8 mouse cellular contexts compared by ENCODE assay signal in genomic region chr8:111909621-111910450, GRCm38 (mm10). TPM values are rescaled to one million over a fixed set of nuclear protein-coding genes. Genes with fewer than 3 reads are reported as not detected.
DNase-seq lines count a peak whose midpoint lies in the region; ATAC-seq lines count a peak whose summit lies in the region.

Chst5 (minus strand) TSS chr8:111910447.

- H3K36me3 ChIP-seq in limb, embryonic 10.5 days = no peaks in the 10 kb centered on the region
- no peaks in the 10 kb centered on the region for H3K36me3 ChIP-seq in stomach, embryonic 14.5 days (ENCODE audit: control insufficient read depth, insufficient read depth, low read length)

- peak within 1 kb of the TSS; percentile 74 for H3K4me2 ChIP-seq in stomach, embryonic 14.5 days (replicated peaks; ENCODE audit: low read depth, low read length)

- H3K27me3 ChIP-seq in limb, embryonic 10.5 days (ENCODE audit: low read depth, poor library complexity, severe bottlenecking) = peaks cover 48% of the 10 kb centered on the region
- H3K27me3 ChIP-seq in stomach, embryonic 14.5 days (ENCODE audit: control insufficient read depth, insufficient read depth, low read length) = no peaks in the 10 kb centered on the region

- DNase-seq in gastrocnemius, postnatal 14 days = peak; percentile 47
- DNase-seq in gastrocnemius, postnatal 25 days = no peak
- DNase-seq in urinary bladder, postnatal 14 days (ENCODE audit: low spot score) = peak; percentile 4
- no peak for DNase-seq in urinary bladder, adult 2 months (ENCODE audit: low spot score)
- DNase-seq in limb, embryonic 10.5 days (ENCODE audit: low spot score) = peak; percentile 62
- DNase-seq in spleen, adult 18-20 months = no peak

- 9% methylated on average over 47 of the region's 47 CpGs for WGBS in limb, embryonic 10.5 days
- WGBS in stomach, embryonic 14.5 days = 7% methylated on average over 47 of the region's 47 CpGs

- peak within 1 kb of the TSS; percentile 12; the same call in 1 of the 2 replicates for H3K9ac ChIP-seq in stomach, embryonic 14.5 days (replicated peaks; ENCODE audit: low read depth, low read length)

- peak; percentile 47; the same call in 1 of the 2 replicates for ATAC-seq in stomach, embryonic 14.5 days (ENCODE audit: insufficient number of reproducible peaks, insufficient read depth, low FRiP score, low read depth)
- ATAC-seq in monocyte, adult 5-6 weeks (replicated peaks; ENCODE audit: insufficient number of reproducible peaks, low FRiP score, low TSS enrichment, poor library complexity, severe bottlenecking) = no peak

- peak within 1 kb of the TSS; percentile 79 for H3K27ac ChIP-seq in limb, embryonic 10.5 days
- H3K27ac ChIP-seq in stomach, embryonic 14.5 days (ENCODE audit: low read length) = no peak within 1 kb of the TSS

- intact Hi-C loops in gastrocnemius, postnatal 14 days (cut with DNase I; ENCODE audit: low total_unique reads) = no loop called here

- peak within 1 kb of the TSS; percentile 56 for H3K4me3 ChIP-seq in limb, embryonic 10.5 days
- peak within 1 kb of the TSS; percentile 34 for H3K4me3 ChIP-seq in stomach, embryonic 14.5 days (ENCODE audit: low read depth, low read length)

- H3K4me1 ChIP-seq in limb, embryonic 10.5 days = peaks cover 17% of the 10 kb centered on the region
- 0 out of 2 replicates have a peak, but pooled peaks cover 2% of the 10 kb centered on the region for H3K4me1 ChIP-seq in stomach, embryonic 14.5 days (ENCODE audit: control insufficient read depth, insufficient read depth, low read length)

- H3K9me3 ChIP-seq in limb, embryonic 10.5 days (replicated peaks) = no peaks in the 10 kb centered on the region
- no peaks in the 10 kb centered on the region for H3K9me3 ChIP-seq in stomach, embryonic 14.5 days (ENCODE audit: control insufficient read depth, low read depth, low read length)

RNA-seq across cellular contexts. Expression of gene Chst5, which starts in this region (rescaled TPM):
- total RNA-seq in gastrocnemius, postnatal 14 days (2021) = 1 to 10 TPM; 1.6 to 1.7 TPM
- under 1 TPM in 1 of 2 experiments, not detected in 1; 0.11 TPM for total RNA-seq in gastrocnemius, postnatal 25 days (2021)
- polyA plus RNA-seq in urinary bladder, adult 2 months (2012; rRNA removed) = 0.10 and 0.25 TPM in 2 replicates
- polyA plus RNA-seq in limb, embryonic 10.5 days (2016; fragmentation: Nextera tagmentation; extraction: Ambion mirVana) = 1.8 and 2.4 TPM in 2 replicates
- polyA plus RNA-seq in stomach, embryonic 14.5 days (2014; fragmentation: Nextera tagmentation; extraction: Ambion mirVana) = 3.0 and 3.9 TPM in 2 replicates
- not detected in 3 replicates for total RNA-seq in monocyte, adult 5-6 weeks (2017)

Comparison
In these comparisons a context has a peak if more than half of its experiments do, and no peak if none do; other contexts are left out.
1. DNase-seq: peak in gastrocnemius, postnatal 14 days (single experiment), urinary bladder, postnatal 14 days (single experiment) and limb, embryonic 10.5 days (single experiment); none in gastrocnemius, postnatal 25 days (single experiment), urinary bladder, adult 2 months (single experiment) and spleen, adult 18-20 months (0 of 2).